Mouse (Mus musculus) bone marrow macrophage, adult 2 months (primary cell): ENCODE measurements around the gene Cdkn2aip. TPM values are rescaled to one million over a fixed set of nuclear protein-coding genes. Genes with fewer than 3 reads are reported as not detected.
A peak's percentile ranks its signal among the peaks of the same experiment; 100 is the strongest.

Experiments
- H3K27ac ChIP-seq: 2 replicates; pipeline ENCODE4 v1.5.1; 2012; ENCODE audit warnings: low read depth, low read length; ENCODE audit not compliant: insufficient read depth
- H3K4me1 ChIP-seq: 2 replicates; pipeline ENCODE4 v1.6.1; 2012; ENCODE audit warnings: low read length; ENCODE audit not compliant: control insufficient read depth, insufficient read depth
- H3K4me3 ChIP-seq: 2 replicates; pipeline ENCODE4 v1.5.1; 2012; ENCODE audit warnings: mild to moderate bottlenecking, low read length, moderate library complexity; ENCODE audit not compliant: insufficient read depth
- CTCF ChIP-seq: IDR thresholded peaks from 2 replicates; pipeline ENCODE4 v1.5.1; 2012; ENCODE audit warnings: low read depth, mild to moderate bottlenecking, low read length, moderate library complexity
- POLR2A ChIP-seq: IDR thresholded peaks from 2 replicates; pipeline ENCODE4 v1.6.1; 2012; ENCODE audit warnings: mild to moderate bottlenecking, low read depth, low read length, borderline replicate concordance
- polyA plus RNA-seq: library from polyadenylated mRNA; stranded (reverse); fragments of >200 nt; gene quantifications from 2 replicates; pipeline ENCODE4 v1.2.4, GENCODE M21; 2012; ENCODE audit not compliant: missing spikeins, insufficient read depth, insufficient read length

The Cdkn2aip gene
- polyA plus RNA-seq, 1 experiment, result 9.5 TPM

GRCm38 (mm10) chr8:47680306-47680705 is 33.4 kb downstream of the Cdkn2aip start:
- Histone ChIP-seq H3K4me1 (peaks cover 30% of the 10 kb centered on the region), H3K4me3 (no peak overlapping the region), H3K27ac (peak overlapping the region; percentile 91; the same call in 1 of the 2 replicates)
- TF ChIP-seq POLR2A, result no peak
- TF ChIP-seq CTCF, result no peak

DNA sequence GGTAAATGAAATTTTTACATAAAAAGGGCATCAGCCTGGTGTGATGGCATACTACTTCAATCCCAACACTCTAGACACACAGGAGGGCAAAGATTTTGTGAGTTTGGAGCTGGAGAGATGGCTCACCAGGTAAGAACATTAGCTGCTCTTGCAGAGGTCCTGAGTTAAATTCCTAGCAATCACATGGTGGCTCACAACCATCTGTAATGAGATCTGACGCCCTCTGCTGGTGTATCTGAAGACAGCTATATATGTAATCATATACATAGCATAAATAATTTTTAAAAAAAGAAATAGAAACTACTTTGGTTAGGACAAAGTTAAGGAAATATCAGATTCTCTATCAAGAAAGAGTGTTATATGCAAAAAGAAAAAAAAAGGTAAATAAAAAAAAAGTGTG is 34.1 kb downstream of the Cdkn2aip start:
- peaks cover 23% of the 10 kb centered on the region for H3K4me1 ChIP-seq
- TF ChIP-seq POLR2A, result no peak
- TF ChIP-seq CTCF, result no peak
- 0 out of 2 replicates have a peak overlapping the region, but pooled peaks have one; percentile 3 for H3K27ac ChIP-seq
- H3K4me3 ChIP-seq, result no peak overlapping the region

GRCm38 (mm10) chr8:47676631-47677030 is 37.1 kb downstream of the Cdkn2aip start:
- Histone ChIP-seq H3K4me1 (peaks cover 17% of the 10 kb centered on the region), H3K4me3 (peak overlapping the region; percentile 86; the same call in 1 of the 2 replicates), H3K27ac (peak overlapping the region; percentile 95)
- TF ChIP-seq CTCF (no peak), POLR2A (no peak)

DNA sequence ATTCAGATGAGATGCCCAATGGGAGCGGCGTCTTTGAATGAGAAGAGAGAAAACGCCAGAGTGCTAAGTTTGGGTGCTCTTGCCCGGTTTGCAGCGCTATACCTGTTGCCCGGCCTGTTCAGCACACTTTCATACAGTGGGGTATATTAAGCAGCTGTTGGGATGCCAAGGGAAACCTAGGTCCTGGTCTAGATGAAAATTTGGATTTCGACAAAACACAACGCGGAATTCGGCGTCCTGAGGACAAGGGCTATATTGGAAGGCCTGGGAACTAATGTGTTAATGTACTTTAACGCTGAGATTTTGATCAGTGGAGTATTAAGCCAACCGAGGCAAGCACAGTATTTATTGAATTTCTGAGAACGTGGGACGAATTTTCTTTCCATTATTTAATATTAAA is 37.5 kb downstream of the Cdkn2aip start:
- Histone ChIP-seq H3K27ac (peak overlapping the region; percentile 95), H3K4me3 (peak overlapping the region; percentile 86), H3K4me1 (peaks cover 14% of the 10 kb centered on the region)
- TF ChIP-seq CTCF, result no peak
- TF ChIP-seq POLR2A, result no peak

DNA sequence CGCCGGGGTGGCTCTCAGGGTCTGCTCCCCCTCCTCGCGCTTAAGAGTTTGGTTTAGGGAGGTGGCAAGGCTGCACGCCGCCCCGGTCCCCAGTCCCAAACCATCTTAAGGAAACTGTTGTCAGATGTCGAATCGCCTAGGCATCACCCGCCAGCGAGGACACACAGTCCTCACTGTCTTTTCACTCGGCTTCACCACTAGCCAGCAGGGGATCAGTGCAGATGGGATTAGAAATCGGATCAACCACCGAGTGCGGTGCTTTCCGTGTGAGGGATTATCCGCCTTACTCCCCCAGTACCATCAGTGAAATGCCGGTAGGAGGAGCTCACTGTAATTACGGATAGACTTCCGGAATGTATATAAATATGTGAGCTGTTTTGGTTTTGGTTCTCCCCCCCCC is 37.9 kb downstream of the Cdkn2aip start:
- Histone ChIP-seq H3K4me1 (peaks cover 14% of the 10 kb centered on the region), H3K4me3 (peak overlapping the region; percentile 86), H3K27ac (peak overlapping the region; percentile 95)
- TF ChIP-seq CTCF, result no peak
- no peak for TF ChIP-seq POLR2A

- Histone ChIP-seq H3K4me3 (peak within 1 kb of the TSS; percentile 86), H3K4me1 (peaks cover 15% of the 10 kb centered on the region), H3K27ac (peak within 1 kb of the TSS; percentile 95)
- TF ChIP-seq POLR2A (peak; percentile 31; the same call in 1 of the 2 replicates), CTCF (no peak)
Observed at GRCm38 (mm10) chr8:47674777-47675710, 38.7 kb downstream of the Cdkn2aip start, which contains the start of gene Ing2. Gene Ing2 (minus strand): TSS chr8:47675556.

- TF ChIP-seq POLR2A (no peak), CTCF (no peak)
- peak overlapping the region; percentile 76 for H3K4me3 ChIP-seq
- peaks cover 17% of the 10 kb centered on the region for H3K4me1 ChIP-seq
- H3K27ac ChIP-seq, result peak overlapping the region; percentile 47
Observed at GRCm38 (mm10) chr8:47674140-47674776, 39.5 kb downstream of the Cdkn2aip start.

DNA sequence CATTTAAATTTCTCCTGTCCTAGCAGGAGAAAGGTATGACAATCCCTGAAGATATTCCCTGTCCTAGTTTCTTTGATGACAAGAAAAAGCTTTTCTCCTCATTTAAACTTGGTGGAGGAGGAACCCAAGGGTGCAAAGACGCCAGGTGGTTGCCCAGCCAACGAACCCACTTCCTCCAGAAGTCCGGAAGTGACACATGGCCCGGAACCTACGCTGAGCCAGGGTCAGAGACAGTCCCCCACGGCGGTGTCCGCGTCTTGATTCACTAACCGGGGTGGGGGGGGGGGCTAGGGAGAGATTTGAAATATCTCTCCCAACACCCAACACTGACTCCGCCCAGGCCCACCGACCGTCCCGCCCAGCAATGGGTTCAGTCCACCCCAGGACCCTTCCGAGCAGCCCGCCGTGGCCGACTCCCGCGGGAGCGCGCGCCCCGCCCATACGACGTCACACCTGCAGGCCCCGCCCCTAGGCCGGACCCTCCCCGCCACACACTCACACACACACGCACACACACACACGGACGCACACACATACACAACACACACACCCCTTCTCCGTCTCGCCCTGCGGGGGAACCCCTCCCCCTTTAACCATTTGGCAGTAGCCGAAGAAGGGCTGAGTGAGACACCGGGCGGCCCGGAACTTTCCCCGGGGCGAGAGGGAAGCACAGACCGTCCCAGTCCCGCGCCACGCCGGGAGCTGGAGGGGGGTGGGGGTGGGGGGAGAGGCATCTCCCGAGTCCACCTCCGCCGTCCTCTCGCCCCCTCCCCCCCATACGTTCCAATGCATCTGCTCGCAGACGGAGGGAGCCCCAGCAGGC is 40.2 kb downstream of the Cdkn2aip start:
- H3K27ac ChIP-seq, result peak overlapping the region; percentile 47
- TF ChIP-seq POLR2A (no peak), CTCF (no peak)
- peaks cover 17% of the 10 kb centered on the region for H3K4me1 ChIP-seq
- peak overlapping the region; percentile 76 for H3K4me3 ChIP-seq

GRCm38 (mm10) chr8:47664231-47664785 is 49.4 kb downstream of the Cdkn2aip start:
- TF ChIP-seq POLR2A (no peak), CTCF (no peak)
- Histone ChIP-seq H3K4me1 (no peaks in the 10 kb centered on the region), H3K27ac (no peak overlapping the region), H3K4me3 (no peak overlapping the region)
